Mouse (Mus musculus) heart, embryonic 14.5 days (tissue): ENCODE results near the gene Pigw. TPM values are rescaled to one million over a fixed set of nuclear protein-coding genes. Genes with fewer than 3 reads are reported as not detected.
A peak's percentile ranks its signal among the peaks of the same experiment; 100 is the strongest.

Experiments
- ATAC-seq: fragments of 200-750 bp; cut with Nextera tagmentation; 2 replicates; pipeline ENCODE4 v1.8.0; 2017; ENCODE audit warnings: low read depth, moderate TSS enrichment; ENCODE audit not compliant: insufficient number of reproducible peaks, insufficient read depth, low FRiP score
- H3K27ac ChIP-seq, 2 experiments: fragments of 200-500 bp in 1 of 2; fragments of 300-500 bp in 1 of 2; sonication (generic) in 1 of 2; replicated peaks in 1 of 2; 2 replicates each; pipeline ENCODE4 v1.5.1; 2012 to 2014; ENCODE audit warnings: low read depth in 2 of 2, low read length in 2 of 2, control low read depth in 1 of 2, mild to moderate bottlenecking in 1 of 2, mixed read lengths in 1 of 2; ENCODE audit not compliant: control insufficient read depth in 1 of 2, insufficient read depth in 1 of 2
- H3K27me3 ChIP-seq: fragments of 300-500 bp; sonication (generic); 2 replicates; pipeline ENCODE4 v1.6.1; 2014; ENCODE audit warnings: mild to moderate bottlenecking, low read length, control low read depth; ENCODE audit not compliant: control insufficient read depth, insufficient read depth
- H3K36me3 ChIP-seq: fragments of 300-500 bp; sonication (generic); 2 replicates; pipeline ENCODE4 v1.6.1; 2014; ENCODE audit warnings: mild to moderate bottlenecking, control low read depth, low read length, mixed read lengths; ENCODE audit not compliant: control insufficient read depth, insufficient read depth
- H3K4me1 ChIP-seq, 2 experiments: fragments of 200-500 bp in 1 of 2; fragments of 300-500 bp in 1 of 2; sonication (generic) in 1 of 2; 2 replicates each; pipeline ENCODE4 v1.6.1; 2012 to 2014; ENCODE audit warnings: low read length in 2 of 2, control low read depth in 1 of 2, mixed read lengths in 1 of 2; ENCODE audit not compliant: control insufficient read depth in 2 of 2, insufficient read depth in 2 of 2
- H3K4me2 ChIP-seq: fragments of 300-500 bp; sonication (generic); 2 replicates; pipeline ENCODE4 v1.6.1; 2014; ENCODE audit warnings: mild to moderate bottlenecking, low read length
- H3K4me3 ChIP-seq, 2 experiments: fragments of 200-500 bp in 1 of 2; fragments of 300-500 bp in 1 of 2; sonication (generic) in 1 of 2; 2 replicates each; pipeline ENCODE4 v1.5.1; 2012 to 2014; ENCODE audit warnings: low read length in 2 of 2, mild to moderate bottlenecking in 2 of 2, control low read depth in 1 of 2, low read depth in 1 of 2, moderate library complexity in 1 of 2; ENCODE audit not compliant: control insufficient read depth in 1 of 2, insufficient read depth in 1 of 2
- H3K9ac ChIP-seq: fragments of 300-500 bp; sonication (generic); 2 replicates; pipeline ENCODE4 v1.6.1; 2014; ENCODE audit warnings: mild to moderate bottlenecking, low read length
- H3K9me3 ChIP-seq: fragments of 300-500 bp; sonication (generic); 2 replicates; pipeline ENCODE4 v1.6.1; 2016; ENCODE audit warnings: low read length, control low read depth; ENCODE audit not compliant: control insufficient read depth
- WGBS: fragments of 180-500 bp; shearing (Covaris S2); extraction: QIAGEN DNeasy Blood & Tissue Kit; methylation state at CpG from one replicate; pipeline ENCODE4 v1.1.7; 2014; 5-methylcytosine and 5-hydroxymethylcytosine counted together
- polyA plus RNA-seq: library from polyadenylated mRNA; unstranded; fragments of >200 nt; fragmentation: Nextera tagmentation; extraction: Ambion mirVana; gene quantifications from 2 replicates; pipeline ENCODE4 v1.2.1, GENCODE M21; 2014

Pigw gene
- 2.8 and 3.0 TPM in 2 replicates for polyA plus RNA-seq

GRCm38 (mm10) chr11:84879772-84880464 lies at the start of gene Pigw, which contains the start of gene Myo19:
Pigw (minus strand) TSS chr11:84880285.
Myo19 (plus strand) TSS chr11:84880148.
- under 1% methylated on average over 76 of the region's 81 CpGs for WGBS
- Histone ChIP-seq H3K4me3 (peak within 1 kb of the TSS; percentile 79 to 92), H3K27ac (peak within 1 kb of the TSS; percentile 82 to 96), H3K4me2 (peak within 1 kb of the TSS; percentile 95), H3K36me3 (peaks cover 39% of the 10 kb centered on the region), H3K4me1 (peaks cover 5 to 14% of the 10 kb centered on the region in 2 experiments; a peak in 3 of 4 replicates), H3K9me3 (no peaks in the 10 kb centered on the region), H3K27me3 (no peaks in the 10 kb centered on the region), H3K9ac (peak within 1 kb of the TSS; percentile 95)
- peak; percentile 91 for ATAC-seq

GRCm38 (mm10) chr11:84920981-84921380 lies 40.9 kb upstream of the Pigw start:
- Histone ChIP-seq H3K4me2 (no peak overlapping the region), H3K36me3 (no peaks in the 10 kb centered on the region), H3K9ac (no peak overlapping the region), H3K9me3 (no peaks in the 10 kb centered on the region), H3K27me3 (no peaks in the 10 kb centered on the region), H3K4me3 (no peak overlapping the region), H3K4me1 (0 out of 4 replicates have a peak, but pooled peaks cover 0 to 3% of the 10 kb centered on the region in 2 experiments), H3K27ac (no peak overlapping the region)
- 77% methylated on average over 8 of the region's 8 CpGs for WGBS
- no peak for ATAC-seq

GRCm38 (mm10) chr11:84919951-84920350 lies 39.9 kb upstream of the Pigw start:
- ATAC-seq = no peak
- WGBS = 45% methylated on average over 7 of the region's 7 CpGs
- Histone ChIP-seq H3K27me3 (no peaks in the 10 kb centered on the region), H3K36me3 (no peaks in the 10 kb centered on the region), H3K4me2 (no peak overlapping the region), H3K27ac (no peak overlapping the region; a peak in 1 of 4 replicates), H3K9ac (no peak overlapping the region), H3K9me3 (no peaks in the 10 kb centered on the region), H3K4me3 (no peak overlapping the region), H3K4me1 (peaks cover 0 to 8% of the 10 kb centered on the region in 2 experiments; a peak in 1 of 4 replicates)

DNA sequence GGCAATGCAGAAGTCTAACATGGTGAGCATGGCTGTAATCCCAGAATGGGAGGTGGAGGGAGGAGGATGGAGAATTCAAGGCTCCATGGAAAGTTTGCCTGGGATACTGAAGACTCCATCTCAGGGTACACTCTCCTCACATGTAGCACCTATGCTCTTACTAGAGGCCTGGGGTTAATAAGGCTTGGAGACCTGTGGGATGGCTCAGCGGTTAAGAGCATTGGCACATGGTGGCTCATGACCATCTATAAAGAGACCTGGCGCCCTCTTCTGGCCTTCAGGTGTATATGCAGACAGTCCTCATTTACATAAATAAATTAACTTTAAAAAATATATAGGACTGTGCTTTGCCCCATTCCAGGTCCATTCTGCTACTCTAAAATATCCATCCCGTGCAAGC lies 39.2 kb upstream of the Pigw start:
- peaks cover 0 to 8% of the 10 kb centered on the region in 2 experiments; a peak in 1 of 4 replicates for H3K4me1 ChIP-seq
- H3K36me3 ChIP-seq = no peaks in the 10 kb centered on the region
- 41% methylated on average over 3 of the region's 3 CpGs for WGBS
- H3K27ac ChIP-seq = no peak overlapping the region
- H3K9ac ChIP-seq = no peak overlapping the region
- H3K9me3 ChIP-seq = no peaks in the 10 kb centered on the region
- H3K4me2 ChIP-seq = no peak overlapping the region
- no peaks in the 10 kb centered on the region for H3K27me3 ChIP-seq
- no peak overlapping the region for H3K4me3 ChIP-seq
- no peak for ATAC-seq

- Histone ChIP-seq H3K4me2 (peak overlapping the region; percentile 28; the same call in 1 of the 2 replicates), H3K36me3 (peaks cover 5% of the 10 kb centered on the region), H3K9me3 (no peaks in the 10 kb centered on the region), H3K27me3 (no peaks in the 10 kb centered on the region), H3K4me1 (peaks cover 0 to 8% of the 10 kb centered on the region in 2 experiments; a peak in 1 of 4 replicates), H3K9ac (0 out of 2 replicates have a peak overlapping the region, but pooled peaks have one; percentile 4), H3K27ac (no peak overlapping the region), H3K4me3 (no peak overlapping the region)
- ATAC-seq = no peak
- 5% methylated on average over 16 of the region's 16 CpGs for WGBS
These were observed 38.3 kb upstream of the Pigw start for GRCm38 (mm10) chr11:84918425-84918824.

DNA sequence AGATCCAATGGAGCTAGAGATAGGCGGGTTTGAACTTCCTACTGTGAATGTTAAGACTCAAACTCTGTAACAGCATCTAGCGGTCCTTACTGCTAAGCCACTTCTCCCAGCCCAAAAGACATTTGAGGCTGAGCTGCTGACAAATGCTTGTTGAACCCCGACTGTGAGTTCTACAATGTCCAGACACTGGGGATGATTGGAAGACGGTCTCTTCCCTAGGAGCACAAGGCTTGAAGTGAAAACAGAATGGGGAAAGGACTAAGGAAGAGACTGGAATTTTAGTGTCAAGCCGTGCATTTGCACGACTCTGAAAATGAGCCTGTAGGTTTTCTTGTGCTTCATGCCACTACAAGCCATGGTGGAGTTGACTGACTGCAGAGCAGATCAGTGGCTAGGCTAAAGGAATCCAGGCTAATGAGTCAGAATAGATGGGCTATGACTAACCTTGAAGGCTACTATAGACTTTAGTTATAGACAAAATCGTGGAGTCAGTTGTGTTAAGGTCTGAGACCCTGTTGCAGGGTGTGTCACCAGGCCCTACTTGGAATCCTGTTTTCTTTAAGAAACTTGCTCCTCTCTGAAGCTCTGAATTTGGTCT lies 36.7 kb upstream of the Pigw start:
- Histone ChIP-seq H3K4me2 (peak overlapping the region; percentile 74), H3K4me1 (peaks cover 0 to 8% of the 10 kb centered on the region in 2 experiments; a peak in 1 of 4 replicates), H3K27me3 (no peaks in the 10 kb centered on the region), H3K27ac (no peak overlapping the region), H3K9me3 (no peaks in the 10 kb centered on the region), H3K4me3 (peak overlapping the region; percentile 83 to 100), H3K36me3 (peaks cover 21% of the 10 kb centered on the region), H3K9ac (peak overlapping the region; percentile 86)
- no peak for ATAC-seq
- 52% methylated on average over 7 of the region's 7 CpGs for WGBS

GRCm38 (mm10) chr11:84916053-84916702 lies 36.1 kb upstream of the Pigw start, which contains the start of gene Znhit3:
Znhit3 (minus strand) TSS chr11:84916366.
- WGBS = 5% methylated on average over 34 of the region's 34 CpGs
- Histone ChIP-seq H3K4me3 (peak within 1 kb of the TSS; percentile 83 to 100), H3K27ac (peak within 1 kb of the TSS in 1 of 2 experiments; percentile 12; a peak in 1 of 4 replicates), H3K9ac (peak within 1 kb of the TSS; percentile 86), H3K4me2 (peak within 1 kb of the TSS; percentile 74), H3K27me3 (no peaks in the 10 kb centered on the region), H3K9me3 (no peaks in the 10 kb centered on the region), H3K36me3 (peaks cover 27% of the 10 kb centered on the region), H3K4me1 (peaks cover 0 to 8% of the 10 kb centered on the region in 2 experiments; a peak in 1 of 4 replicates)
- ATAC-seq = peak; percentile 82
